Mouse (Mus musculus) heart, embryonic 15.5 days (tissue): ENCODE measurements around the gene En1. TPM values are rescaled to one million over a fixed set of nuclear protein-coding genes. Genes with fewer than 3 reads are reported as not detected.

Experiments used
- ATAC-seq: fragments of 200-750 bp; cut with Nextera tagmentation; replicated peaks from 2 replicates; pipeline ENCODE4 v1.8.0; 2017; ENCODE audit warnings: low read depth, moderate TSS enrichment; ENCODE audit not compliant: insufficient number of reproducible peaks, insufficient read depth, low FRiP score
- H3K27ac ChIP-seq: fragments of 300-500 bp; sonication (generic); 2 replicates; pipeline ENCODE4 v1.5.1; 2015; ENCODE audit warnings: mild to moderate bottlenecking, inconsistent platforms
- H3K27me3 ChIP-seq: fragments of 300-500 bp; sonication (generic); 2 replicates; pipeline ENCODE4 v1.6.1; 2015; ENCODE audit warnings: inconsistent platforms
- H3K36me3 ChIP-seq: fragments of 300-500 bp; sonication (generic); 2 replicates; pipeline ENCODE4 v1.6.1; 2015; ENCODE audit warnings: mild to moderate bottlenecking, inconsistent platforms
- H3K4me1 ChIP-seq: fragments of 300-500 bp; sonication (generic); replicated peaks from 2 replicates; pipeline ENCODE4 v1.6.1; 2015; ENCODE audit warnings: inconsistent platforms
- H3K4me2 ChIP-seq: fragments of 300-500 bp; sonication (generic); 2 replicates; pipeline ENCODE4 v1.6.1; 2015; ENCODE audit warnings: inconsistent platforms, mild to moderate bottlenecking, moderate library complexity
- H3K4me3 ChIP-seq: fragments of 300-500 bp; sonication (generic); 2 replicates; pipeline ENCODE4 v1.5.1; 2015; ENCODE audit warnings: mild to moderate bottlenecking, inconsistent platforms
- H3K9ac ChIP-seq: fragments of 300-500 bp; sonication (generic); 2 replicates; pipeline ENCODE4 v1.6.1; 2015; ENCODE audit warnings: mild to moderate bottlenecking, inconsistent platforms
- H3K9me3 ChIP-seq: fragments of 300-500 bp; sonication (generic); replicated peaks from 2 replicates; pipeline ENCODE4 v1.6.1; 2016; ENCODE audit warnings: inconsistent platforms
- WGBS: fragments of 180-500 bp; shearing (Covaris S2); methylation state at CpG from one replicate; pipeline ENCODE4 v1.1.7; 2015; ENCODE audit warnings: mixed read lengths; 5-methylcytosine and 5-hydroxymethylcytosine counted together
- polyA plus RNA-seq: library from polyadenylated mRNA; unstranded; fragments of >200 nt; fragmentation: Nextera tagmentation; extraction: Ambion mirVana; gene quantifications from 2 replicates; pipeline ENCODE4 v1.2.1, GENCODE M21; 2015

En1 gene
- polyA plus RNA-seq, 1 experiment from 2014 or later: not detected

DNA sequence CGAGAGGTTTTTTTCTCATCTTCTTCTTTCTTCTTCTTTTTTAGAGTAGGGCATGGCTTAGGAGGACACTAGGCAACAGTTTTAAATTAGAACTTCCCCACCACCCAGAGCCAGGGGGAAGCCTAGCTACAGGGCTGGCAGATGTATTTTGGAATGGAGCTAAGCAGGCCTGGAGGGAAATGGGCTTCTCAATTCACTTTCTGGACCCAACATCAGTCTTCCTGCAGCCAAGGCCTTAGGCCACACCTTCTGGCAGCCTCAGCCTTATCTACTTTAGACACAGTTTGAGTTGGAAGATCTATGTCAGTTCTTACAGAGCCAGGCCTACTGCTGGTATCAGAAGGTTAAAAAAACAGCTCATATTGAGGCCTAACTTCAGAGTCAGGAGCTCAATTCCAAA is 42.5 kb downstream of the En1 start:
- Histone ChIP-seq H3K9me3 (no peaks in the 10 kb centered on the region), H3K27me3 (peaks cover 10% of the 10 kb centered on the region; the same call in 1 of the 2 replicates), H3K9ac (no peak overlapping the region), H3K4me3 (no peak overlapping the region), H3K4me2 (no peak overlapping the region), H3K36me3 (no peaks in the 10 kb centered on the region), H3K27ac (no peak overlapping the region), H3K4me1 (0 out of 2 replicates have a peak, but pooled peaks cover 2% of the 10 kb centered on the region)
- ATAC-seq: no peak
- WGBS: 68% methylated on average over 1 of the region's 1 CpGs

DNA sequence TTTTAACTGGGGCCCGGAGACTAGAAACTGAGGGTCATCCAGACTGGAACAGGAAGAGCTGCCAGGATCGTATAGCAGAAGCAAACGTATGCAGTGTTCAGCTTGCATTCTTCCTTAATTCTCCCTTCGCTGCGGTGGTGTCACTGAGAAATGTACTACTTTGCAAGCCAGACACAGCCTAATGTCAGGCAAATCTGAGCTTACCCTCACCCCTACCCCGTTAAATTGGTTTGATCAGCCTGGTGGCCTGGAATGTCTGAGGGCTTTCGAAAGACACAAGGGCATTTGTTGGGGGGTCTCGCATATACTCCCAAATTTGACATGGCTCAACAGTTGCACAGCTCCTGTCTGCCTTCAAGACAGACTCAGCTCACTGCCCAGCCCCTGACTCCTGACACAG is 47.9 kb downstream of the En1 start:
- WGBS: 65% methylated on average over 8 of the region's 8 CpGs
- Histone ChIP-seq H3K4me1 (no peaks in the 10 kb centered on the region), H3K36me3 (no peaks in the 10 kb centered on the region), H3K27me3 (no peaks in the 10 kb centered on the region), H3K4me2 (no peak overlapping the region), H3K9ac (no peak overlapping the region), H3K27ac (no peak overlapping the region), H3K4me3 (no peak overlapping the region), H3K9me3 (no peaks in the 10 kb centered on the region)
- ATAC-seq: no peak

DNA sequence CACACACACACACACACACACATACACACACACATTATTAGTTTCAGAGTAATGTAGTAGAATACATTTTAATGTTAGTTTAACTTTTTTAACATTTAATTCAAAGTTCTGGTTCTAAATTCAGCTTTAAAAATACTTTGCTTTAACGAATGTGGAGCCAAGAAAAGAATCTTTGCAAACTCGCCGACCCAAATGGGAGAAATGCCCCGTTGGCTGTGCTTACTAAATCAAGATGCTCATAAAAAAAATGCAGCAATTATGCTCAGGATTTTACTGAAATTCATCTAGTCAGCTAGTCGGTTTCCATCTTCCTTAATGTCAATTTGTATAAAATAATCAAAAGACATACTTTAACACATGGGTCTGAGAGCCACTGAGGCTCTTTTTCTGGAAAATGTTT is 49.8 kb downstream of the En1 start:
- no peak for ATAC-seq
- no peaks in the 10 kb centered on the region for H3K9me3 ChIP-seq
- WGBS: 75% methylated on average over 5 of the region's 5 CpGs
- no peak overlapping the region for H3K4me3 ChIP-seq
- no peak overlapping the region for H3K4me2 ChIP-seq
- no peak overlapping the region for H3K9ac ChIP-seq
- no peaks in the 10 kb centered on the region for H3K4me1 ChIP-seq
- H3K27ac ChIP-seq: no peak overlapping the region
- H3K27me3 ChIP-seq: no peaks in the 10 kb centered on the region
- H3K36me3 ChIP-seq: no peaks in the 10 kb centered on the region

DNA sequence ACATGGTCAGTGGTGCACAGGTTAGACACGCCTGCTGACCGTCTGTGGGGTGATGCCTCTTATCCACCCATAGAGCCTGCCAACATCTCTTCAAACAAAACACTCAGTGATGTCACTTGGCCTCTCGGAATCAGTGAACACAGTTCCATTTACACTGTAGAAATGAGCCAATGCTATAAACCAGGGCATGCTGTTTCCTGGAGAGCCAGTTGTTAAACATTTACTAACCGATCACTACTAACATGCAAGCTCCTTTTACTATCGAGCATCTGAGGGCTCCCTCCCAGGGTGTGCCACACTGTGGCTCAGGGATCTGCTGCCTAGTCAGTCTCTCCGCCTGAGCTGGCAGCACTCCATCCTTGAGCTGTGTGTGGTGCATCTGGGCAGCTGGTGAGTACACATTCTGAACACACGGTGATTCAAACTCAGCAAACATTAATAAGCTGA is 52.8 kb downstream of the En1 start:
- no peaks in the 10 kb centered on the region for H3K27me3 ChIP-seq
- H3K27ac ChIP-seq: no peak overlapping the region
- H3K4me1 ChIP-seq: no peaks in the 10 kb centered on the region
- H3K4me2 ChIP-seq: no peak overlapping the region
- no peaks in the 10 kb centered on the region for H3K9me3 ChIP-seq
- ATAC-seq: no peak
- no peaks in the 10 kb centered on the region for H3K36me3 ChIP-seq
- H3K9ac ChIP-seq: no peak overlapping the region
- H3K4me3 ChIP-seq: no peak overlapping the region
- WGBS: 64% methylated on average over 7 of the region's 7 CpGs

Other genes starting within 250 kb of the En1 start
- gene Marco, start 97.4 kb upstream of the En1 start, polyA plus RNA-seq: 0.13 and 0.23 TPM in 2 replicates